Mouse (Mus musculus) bone marrow, adult 2 months (tissue): ENCODE data around the gene Acta2.

Experiments used
- CTCF ChIP-seq: fragments of 200-500 bp; IDR thresholded peaks from 2 replicates; pipeline ENCODE4 v1.5.1; 2011; ENCODE audit warnings: low read length, control low read depth; ENCODE audit not compliant: control insufficient read depth, insufficient read depth
- POLR2A ChIP-seq: fragments of 200-500 bp; IDR thresholded peaks from 2 replicates; pipeline ENCODE4 v1.6.1; 2011; ENCODE audit warnings: low read depth, mild to moderate bottlenecking, control low read depth, low read length, borderline replicate concordance; ENCODE audit not compliant: control insufficient read depth

DNA sequence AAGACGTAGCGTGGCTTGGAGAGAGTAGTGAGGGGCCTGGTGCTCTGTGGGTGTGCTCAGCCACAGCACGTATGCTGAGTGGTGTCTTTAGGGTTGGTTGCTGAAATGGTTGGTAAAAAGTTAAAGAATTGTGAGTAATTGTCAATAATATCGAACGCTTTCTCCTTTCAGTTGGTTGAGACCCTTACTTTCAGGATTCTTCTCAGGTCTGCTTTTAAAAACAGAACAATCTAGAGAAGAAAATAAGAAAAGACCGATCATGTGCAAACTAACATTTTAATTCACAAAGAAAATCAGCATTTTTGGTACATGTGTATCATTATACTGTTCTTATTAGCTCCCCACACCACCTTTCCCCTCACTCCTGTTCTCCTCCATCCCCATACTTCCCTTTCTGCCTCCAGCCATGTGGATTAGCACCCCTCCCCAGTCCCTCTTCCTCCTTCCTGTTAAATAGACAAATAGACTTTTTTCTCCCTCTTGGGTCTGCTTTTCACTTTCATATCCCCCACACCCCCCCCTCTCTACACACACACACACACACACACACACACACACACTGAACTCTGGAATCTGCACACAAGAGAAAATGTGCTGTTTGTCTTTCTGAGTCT is 61.2 kb downstream of the Acta2 start:
- TF ChIP-seq CTCF (no peak), POLR2A (no peak)
